In genomic region chr5:123125638-123126406, GRCm38 (mm10) we compare ENCODE assay signal across 9 mouse cellular contexts. TPM values are rescaled to one million over a fixed set of nuclear protein-coding genes. Genes with fewer than 3 reads are reported as not detected.
DNase-seq lines count a peak whose midpoint lies in the region; ATAC-seq lines count a peak whose summit lies in the region.
"Had no signal": no experiment of that assay in that cellular context is flagged by ENCODE, and none has a peak within 500 bp of the region (broad histone marks: within the 10 kb centered on the region; RNA-seq: fewer than 3 reads in every experiment).

No protein-coding gene starts in this region.

- peak overlapping the region; percentile 2; the same call in 1 of the 2 replicates for H3K27ac ChIP-seq in liver, embryonic 13.5 days
- H3K27ac ChIP-seq in forebrain, embryonic 11.5 days (ENCODE audit: low read depth, low read length), result no peak overlapping the region
- no peak overlapping the region for H3K27ac ChIP-seq in intestine, embryonic 15.5 days
- H3K27ac ChIP-seq: hindbrain, embryonic 10.5 days had no signal

- H3K4me1 ChIP-seq in liver, embryonic 13.5 days (replicated peaks), result peaks cover 58% of the 10 kb centered on the region
- H3K4me1 ChIP-seq in forebrain, embryonic 11.5 days (replicated peaks; ENCODE audit: control insufficient read depth, insufficient read depth, low read length), result no peaks in the 10 kb centered on the region
- H3K4me1 ChIP-seq in intestine, embryonic 15.5 days (replicated peaks), result no peaks in the 10 kb centered on the region

- 33% methylated on average over 18 of the region's 18 CpGs for WGBS in liver, embryonic 13.5 days (ENCODE audit: insufficient replicate concordance)
- 88% methylated on average over 18 of the region's 18 CpGs for WGBS in forebrain, embryonic 11.5 days
- 73% methylated on average over 18 of the region's 18 CpGs for WGBS in intestine, embryonic 15.5 days

- H3K27me3 ChIP-seq in liver, embryonic 13.5 days, result 0 out of 2 replicates have a peak, but pooled peaks cover 9% of the 10 kb centered on the region
- no peaks in the 10 kb centered on the region for H3K27me3 ChIP-seq in forebrain, embryonic 11.5 days (ENCODE audit: control insufficient read depth, insufficient read depth, low read length)
- H3K27me3 ChIP-seq in intestine, embryonic 15.5 days (replicated peaks), result no peaks in the 10 kb centered on the region

- DNase-seq in heart, adult 8-10 months (ENCODE audit: low spot score), result peak; percentile 35
- no peak for DNase-seq in heart, postnatal 36 days
- no peak for DNase-seq in liver, embryonic 13.5 days
- peak; percentile 61 to 69 for DNase-seq in thymus, postnatal 10 days (ENCODE audit: low spot score in 2 of 2)
- no peak for DNase-seq in forebrain, embryonic 11.5 days (ENCODE audit: low spot score)
- no peak for DNase-seq in frontal cortex, postnatal 14 days (ENCODE audit: low spot score in 2 of 2)

- H3K9ac ChIP-seq in liver, embryonic 13.5 days, result peak overlapping the region; percentile 4; the same call in 1 of the 2 replicates
- H3K9ac ChIP-seq in forebrain, embryonic 11.5 days (ENCODE audit: low read length), result no peak overlapping the region
- H3K9ac ChIP-seq in intestine, embryonic 15.5 days, result no peak overlapping the region

- intact Hi-C loops in heart, postnatal 36 days (cut with DNase I), result no loop called here

- H3K36me3 ChIP-seq in liver, embryonic 13.5 days, result no peaks in the 10 kb centered on the region
- no peaks in the 10 kb centered on the region for H3K36me3 ChIP-seq in forebrain, embryonic 11.5 days (ENCODE audit: control insufficient read depth, insufficient read depth, low read length)
- no peaks in the 10 kb centered on the region for H3K36me3 ChIP-seq in intestine, embryonic 15.5 days

- peak; percentile 61 for ATAC-seq in granulocyte monocyte progenitor cell, adult 5-6 weeks (replicated peaks; ENCODE audit: poor library complexity, severe bottlenecking)
- no peak for ATAC-seq in liver, embryonic 13.5 days (ENCODE audit: low read depth)
- no peak for ATAC-seq in forebrain, embryonic 11.5 days (replicated peaks; ENCODE audit: low FRiP score)
- ATAC-seq in intestine, embryonic 15.5 days, result no peak

- H3K4me2 ChIP-seq in liver, embryonic 13.5 days, result peak overlapping the region; percentile 34
- no peak overlapping the region for H3K4me2 ChIP-seq in forebrain, embryonic 11.5 days (ENCODE audit: low read depth, low read length, severe bottlenecking)
- no peak overlapping the region for H3K4me2 ChIP-seq in intestine, embryonic 15.5 days (replicated peaks)

- H3K4me3 ChIP-seq in liver, embryonic 13.5 days (replicated peaks), result no peak overlapping the region
- no peak overlapping the region for H3K4me3 ChIP-seq in forebrain, embryonic 11.5 days (ENCODE audit: low read depth, low read length)
- no peak overlapping the region for H3K4me3 ChIP-seq in intestine, embryonic 15.5 days (replicated peaks)
- H3K4me3 ChIP-seq: hindbrain, embryonic 10.5 days had no signal

- H3K9me3 ChIP-seq in liver, embryonic 13.5 days (replicated peaks), result 0 out of 2 replicates have a peak, but pooled peaks cover 3% of the 10 kb centered on the region
- no peaks in the 10 kb centered on the region; the same call in 1 of the 2 replicates for H3K9me3 ChIP-seq in forebrain, embryonic 11.5 days (ENCODE audit: control insufficient read depth, low read length)
- no peaks in the 10 kb centered on the region for H3K9me3 ChIP-seq in intestine, embryonic 15.5 days

RNA-seq across cellular contexts. Expression of gene Rhof, which starts 6.7 kb away (rescaled TPM):
- 1 to 10 TPM in 1 of 4 experiments, under 1 TPM in 3; 0.38 to 1.7 (median 0.68) TPM for total RNA-seq in heart, adult 8-10 months (2022)
- under 1 TPM; 0.44 to 0.68 TPM for total RNA-seq in heart, postnatal 36 days (2021)
- total RNA-seq in granulocyte monocyte progenitor cell, adult 5-6 weeks (2014; fragmentation: Nextera tagmentation), result 1.5 TPM in 1 of 2 replicates, not detected in the other
- total RNA-seq in granulocyte monocyte progenitor cell, adult 5-6 weeks (2017), result 0.26 and 1.6 TPM in 2 replicates
- polyA plus RNA-seq in liver, embryonic 13.5 days (2015; fragmentation: Nextera tagmentation; extraction: Ambion mirVana), result 2.5 and 3.4 TPM in 2 replicates
- 1.2 and 1.9 TPM in 2 replicates for polyA plus RNA-seq in forebrain, embryonic 11.5 days (2014; fragmentation: Nextera tagmentation; extraction: Ambion mirVana)
- 1.7 and 2.3 TPM in 2 replicates for polyA plus RNA-seq in intestine, embryonic 15.5 days (2015; fragmentation: Nextera tagmentation; extraction: Ambion mirVana)

RNA-seq across cellular contexts. Expression of gene Setd1b, which starts 16.2 kb away (rescaled TPM):
- 10 to 100 TPM; 14.3 to 21.5 (median 18.2) TPM for total RNA-seq in heart, adult 8-10 months (2022)
- total RNA-seq in heart, postnatal 36 days (2021), result 10 to 100 TPM; 18.5 to 21.5 TPM
- total RNA-seq in granulocyte monocyte progenitor cell, adult 5-6 weeks (2014; fragmentation: Nextera tagmentation), result 29.5 and 37.5 TPM in 2 replicates
- total RNA-seq in granulocyte monocyte progenitor cell, adult 5-6 weeks (2017), result 1.2 TPM in 2 replicates
- polyA plus RNA-seq in liver, embryonic 13.5 days (2015; fragmentation: Nextera tagmentation; extraction: Ambion mirVana), result 3.4 and 3.8 TPM in 2 replicates
- 13.9 and 15.0 TPM in 2 replicates for polyA plus RNA-seq in forebrain, embryonic 11.5 days (2014; fragmentation: Nextera tagmentation; extraction: Ambion mirVana)
- 7.6 and 8.4 TPM in 2 replicates for polyA plus RNA-seq in intestine, embryonic 15.5 days (2015; fragmentation: Nextera tagmentation; extraction: Ambion mirVana)

RNA-seq across cellular contexts. Expression of gene Psmd9, which starts 43.4 kb away (rescaled TPM):
- 10 to 100 TPM; 11.7 to 16.6 (median 13.8) TPM for total RNA-seq in heart, adult 8-10 months (2022)
- 10 to 100 TPM; 14.1 to 18.3 TPM for total RNA-seq in heart, postnatal 36 days (2021)
- 26.5 and 45.9 TPM in 2 replicates for total RNA-seq in granulocyte monocyte progenitor cell, adult 5-6 weeks (2014; fragmentation: Nextera tagmentation)
- total RNA-seq in granulocyte monocyte progenitor cell, adult 5-6 weeks (2017), result 15.5 and 25.2 TPM in 2 replicates
- polyA plus RNA-seq in liver, embryonic 13.5 days (2015; fragmentation: Nextera tagmentation; extraction: Ambion mirVana), result 76.0 and 76.3 TPM in 2 replicates
- 68.5 and 77.8 TPM in 2 replicates for polyA plus RNA-seq in forebrain, embryonic 11.5 days (2014; fragmentation: Nextera tagmentation; extraction: Ambion mirVana)
- polyA plus RNA-seq in intestine, embryonic 15.5 days (2015; fragmentation: Nextera tagmentation; extraction: Ambion mirVana), result 68.5 and 69.1 TPM in 2 replicates

RNA-seq across cellular contexts. Expression of gene Hpd, which starts 56.7 kb away (rescaled TPM):
- not detected for total RNA-seq in heart, adult 8-10 months (2022)
- not detected for total RNA-seq in heart, postnatal 36 days (2021)
- total RNA-seq in granulocyte monocyte progenitor cell, adult 5-6 weeks (2014; fragmentation: Nextera tagmentation), result not detected in 2 replicates
- not detected in 2 replicates for total RNA-seq in granulocyte monocyte progenitor cell, adult 5-6 weeks (2017)
- polyA plus RNA-seq in liver, embryonic 13.5 days (2015; fragmentation: Nextera tagmentation; extraction: Ambion mirVana), result 12.4 and 15.2 TPM in 2 replicates
- not detected in 2 replicates for polyA plus RNA-seq in forebrain, embryonic 11.5 days (2014; fragmentation: Nextera tagmentation; extraction: Ambion mirVana)
- 4.7 and 6.8 TPM in 2 replicates for polyA plus RNA-seq in intestine, embryonic 15.5 days (2015; fragmentation: Nextera tagmentation; extraction: Ambion mirVana)
- polyA plus RNA-seq: hindbrain, embryonic 10.5 days had no signal

RNA-seq across cellular contexts. Expression of gene Tmem120b, which starts 57.6 kb away (rescaled TPM):
- total RNA-seq in heart, adult 8-10 months (2022), result 10 to 100 TPM in 1 of 4 experiments, 1 to 10 TPM in 3; 7.7 to 10.7 (median 8.4) TPM
- total RNA-seq in heart, postnatal 36 days (2021), result 10 to 100 TPM in 1 of 2 experiments, 1 to 10 TPM in 1; 7.3 to 10.7 TPM
- total RNA-seq in granulocyte monocyte progenitor cell, adult 5-6 weeks (2014; fragmentation: Nextera tagmentation), result 1.8 and 3.1 TPM in 2 replicates
- total RNA-seq in granulocyte monocyte progenitor cell, adult 5-6 weeks (2017), result 1.6 and 2.3 TPM in 2 replicates
- polyA plus RNA-seq in liver, embryonic 13.5 days (2015; fragmentation: Nextera tagmentation; extraction: Ambion mirVana), result 23.0 and 24.2 TPM in 2 replicates
- polyA plus RNA-seq in forebrain, embryonic 11.5 days (2014; fragmentation: Nextera tagmentation; extraction: Ambion mirVana), result 7.3 and 9.3 TPM in 2 replicates
- 8.4 and 10.1 TPM in 2 replicates for polyA plus RNA-seq in intestine, embryonic 15.5 days (2015; fragmentation: Nextera tagmentation; extraction: Ambion mirVana)

Comparison
In these comparisons a context has a peak if more than half of its experiments do, and no peak if none do; other contexts are left out.
1. DNase-seq: peak in heart, adult 8-10 months (single experiment) and thymus, postnatal 10 days (2 of 2); none in heart, postnatal 36 days (0 of 2), liver, embryonic 13.5 days (single experiment), forebrain, embryonic 11.5 days (single experiment) and frontal cortex, postnatal 14 days (0 of 2).